Mouse (Mus musculus) cerebellum, adult 9-11 months (tissue): ENCODE measurements around the gene Skint2.

Experiments used
- DNase-seq: peaks from one replicate; pipeline ENCODE4 v3.0.0; 2022

Skint2 gene

GRCm38 (mm10) chr4:112556894-112557293 is at the start of gene Skint2:
TSS of gene Skint2 (plus strand) at chr4:112557194.
- no peak for DNase-seq
